Mouse (Mus musculus) embryo, embryonic 11 days (tissue): ENCODE measurements around the gene Cmah.

Experiments used
- DNase-seq: peaks from one replicate; pipeline ENCODE4 v3.0.0-alpha.2; 2015

Gene Cmah

DNA sequence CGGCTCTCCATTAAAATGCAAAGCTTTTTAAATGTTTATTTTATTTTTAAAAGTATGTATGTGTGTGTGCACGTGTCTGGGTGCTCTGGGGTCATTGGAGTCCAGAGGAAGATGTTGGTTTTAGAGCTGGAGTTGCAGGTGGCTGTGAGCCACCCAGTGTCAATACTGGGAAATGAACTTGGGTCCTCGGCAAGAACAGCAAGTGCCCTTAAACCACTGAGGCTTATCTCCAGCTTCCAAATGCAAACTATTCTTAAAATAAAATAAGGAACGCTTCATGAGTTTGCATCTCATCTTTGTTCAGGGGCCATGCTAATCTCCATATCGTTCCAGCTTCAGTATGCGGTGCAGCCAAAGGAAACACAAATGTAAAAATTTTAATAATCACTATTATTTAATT, 159.2 kb downstream of the Cmah start:
- no peak for DNase-seq

DNA sequence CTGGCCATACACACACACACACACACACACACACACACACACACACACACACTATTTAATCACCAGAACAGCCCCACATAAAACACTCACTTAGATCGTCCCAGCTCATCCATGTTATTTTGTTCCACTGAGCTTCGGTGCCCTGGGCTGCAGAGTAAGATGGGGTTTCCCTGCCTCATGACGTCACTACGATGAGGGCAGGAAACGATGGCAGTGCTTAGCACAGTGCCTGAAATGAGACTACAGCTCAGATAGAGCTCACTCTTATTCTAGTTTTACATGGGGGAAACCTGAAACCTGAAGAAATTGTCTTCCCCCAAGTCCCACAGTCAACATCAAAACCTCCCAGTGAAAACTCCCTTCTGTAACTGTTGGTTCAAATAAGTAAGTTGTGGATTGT, 159.9 kb downstream of the Cmah start:
- DNase-seq = no peak

DNA sequence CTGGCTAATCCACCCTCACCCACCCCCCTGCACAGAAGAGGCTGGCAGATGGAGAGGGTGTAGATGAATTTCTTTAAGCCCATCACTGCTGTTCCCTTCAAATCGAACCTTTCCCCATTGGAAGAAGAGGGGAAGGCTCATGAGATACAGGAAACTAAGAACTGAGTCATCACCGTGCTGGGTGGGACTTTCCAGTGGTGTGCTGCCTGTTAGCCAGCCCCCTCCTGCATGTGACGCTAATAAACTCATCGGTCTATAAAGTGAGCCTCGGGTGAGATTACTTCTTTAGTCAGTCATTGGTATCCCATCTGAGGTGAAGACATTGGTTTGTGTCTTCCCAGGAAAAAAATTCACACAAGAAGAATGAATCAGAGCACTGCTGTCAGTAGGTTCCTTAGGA, 160.3 kb downstream of the Cmah start:
- no peak for DNase-seq

DNA sequence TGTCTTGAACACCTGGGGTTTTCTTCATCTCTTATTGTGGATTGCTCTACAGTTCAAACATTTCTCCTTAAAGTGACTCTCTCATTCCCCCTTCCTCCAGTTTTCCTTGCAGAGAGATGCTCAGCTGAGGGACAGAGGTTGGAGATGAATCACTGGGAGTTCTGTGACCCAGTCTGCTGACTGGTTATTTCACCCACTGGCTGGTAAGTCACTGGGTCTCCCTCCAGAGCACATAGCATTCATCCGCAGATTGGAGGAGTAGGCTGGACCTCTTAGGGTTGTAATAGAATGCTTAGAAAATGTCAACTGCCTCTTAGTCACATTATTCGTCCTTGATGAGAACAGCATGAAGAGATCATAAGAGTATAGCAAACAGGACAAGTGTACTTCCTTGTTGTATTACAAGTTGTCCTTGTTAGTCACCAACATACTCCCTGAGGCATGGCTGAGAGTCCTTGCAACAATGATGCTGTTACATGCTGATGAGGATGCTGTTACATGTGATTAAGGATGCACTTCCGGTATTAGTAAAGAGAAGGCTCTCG, 161.4 kb downstream of the Cmah start:
- no peak for DNase-seq

DNA sequence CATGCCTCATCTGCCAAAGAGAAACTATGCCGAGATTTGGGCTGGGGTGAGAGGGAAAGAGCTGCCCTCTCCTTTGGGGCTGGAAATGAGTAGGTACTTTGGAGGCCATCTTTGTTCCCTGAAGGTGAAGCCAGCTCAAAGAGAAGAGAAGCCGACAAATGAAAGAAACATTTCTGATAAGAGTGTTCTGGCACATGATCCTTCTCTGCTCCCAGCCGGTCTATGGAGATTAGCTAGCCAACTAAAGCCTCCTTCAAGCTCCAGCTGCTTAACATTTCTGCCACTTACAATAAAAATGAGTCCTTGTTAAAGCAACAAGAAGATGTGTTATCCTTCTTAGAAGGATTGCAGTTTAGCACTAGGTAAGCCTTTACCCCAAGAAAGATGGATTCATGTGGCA, 162.3 kb downstream of the Cmah start:
- DNase-seq = no peak

DNA sequence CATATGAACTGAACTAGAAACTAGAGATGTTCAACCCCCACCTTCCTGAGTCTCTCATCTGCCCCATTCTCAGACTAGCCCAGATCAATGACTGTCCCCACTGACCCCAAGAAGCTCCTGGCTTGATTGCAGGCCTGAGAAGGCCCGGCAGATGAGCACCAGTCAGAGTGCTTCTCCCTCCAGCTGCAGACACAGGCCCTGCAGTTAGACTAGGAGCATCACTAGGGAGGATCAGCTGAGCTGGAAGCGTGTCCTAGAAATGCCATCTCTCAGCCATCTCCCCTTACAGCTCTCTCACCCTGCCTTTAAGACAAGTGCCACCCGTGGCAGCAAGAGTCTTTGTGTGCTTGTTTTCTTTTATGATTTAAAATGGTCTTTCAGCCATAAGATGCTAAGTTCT, 162.8 kb downstream of the Cmah start:
- no peak for DNase-seq

DNA sequence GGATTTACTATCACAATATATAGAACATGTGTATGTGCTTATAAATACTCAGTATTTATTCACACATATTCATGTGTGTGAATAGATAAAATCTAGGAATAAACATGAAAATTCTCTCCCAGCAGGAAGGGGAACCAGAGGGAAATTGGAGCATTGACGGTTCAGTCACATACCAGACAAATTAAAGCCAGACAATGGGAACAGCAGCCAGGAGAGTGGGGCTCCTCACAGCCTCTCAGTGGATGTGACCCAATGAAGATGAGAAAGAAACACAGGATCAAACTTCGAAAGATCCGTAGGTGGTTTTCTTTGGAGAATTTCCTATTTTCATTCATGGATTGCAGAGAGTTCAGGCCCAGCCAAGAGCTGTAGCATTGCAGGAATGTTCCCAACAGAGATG, 163.9 kb downstream of the Cmah start:
- no peak for DNase-seq

DNA sequence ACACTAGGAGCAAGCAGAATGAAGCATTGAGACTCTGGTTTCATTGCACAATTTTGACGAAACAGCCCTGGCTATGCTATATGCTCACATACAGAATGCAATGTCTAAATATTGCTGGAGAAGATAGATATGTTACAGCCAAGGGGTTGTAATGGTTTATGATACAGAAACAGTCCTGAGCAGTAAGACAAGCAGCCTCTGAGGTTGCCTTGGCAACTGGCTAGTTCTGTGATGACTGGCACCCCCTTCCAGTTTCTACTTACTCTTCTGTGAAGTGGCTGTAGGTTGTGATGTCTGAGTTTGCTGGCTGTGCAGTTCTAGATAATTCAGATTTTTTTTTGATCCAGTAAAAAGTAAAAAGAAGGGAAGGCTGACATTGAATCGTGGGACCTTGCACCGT, 166.6 kb downstream of the Cmah start:
- no peak for DNase-seq

DNA sequence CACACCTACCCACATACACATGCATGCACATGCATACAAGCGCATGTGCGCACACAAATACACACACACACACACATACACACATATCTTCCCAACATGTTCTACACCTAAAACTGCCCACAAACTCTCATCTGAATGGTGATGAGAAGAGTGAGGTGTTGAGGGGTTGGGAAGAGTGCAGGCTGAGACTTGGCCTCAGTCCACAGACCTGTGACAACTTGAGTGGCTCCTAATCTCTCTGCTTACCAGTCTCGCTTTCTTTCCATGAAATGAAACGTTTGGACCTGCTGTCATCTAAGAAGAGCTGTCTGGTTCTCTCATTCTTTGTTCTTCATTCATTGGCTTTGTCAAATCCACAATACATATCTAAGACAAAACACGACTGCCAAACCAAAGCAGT, 169.1 kb downstream of the Cmah start:
- no peak for DNase-seq

DNA sequence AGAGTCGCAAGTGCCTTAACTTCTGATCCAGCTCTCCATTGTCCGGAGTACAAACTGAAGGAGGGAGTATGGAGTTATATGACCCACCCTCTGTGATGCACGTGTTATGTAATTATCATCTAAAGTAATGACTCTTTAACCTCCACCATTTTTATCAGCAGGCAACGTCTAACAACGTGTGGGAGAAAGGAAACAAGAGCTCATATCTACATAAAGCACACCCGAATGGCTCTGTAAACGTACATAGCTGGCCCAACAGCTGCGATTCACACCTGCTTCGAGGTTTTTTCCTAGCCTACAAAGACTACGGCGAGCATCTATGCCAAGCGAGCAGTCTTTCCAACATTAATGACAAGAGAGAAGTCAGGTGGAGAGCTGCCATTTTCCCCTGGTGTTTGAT, 169.8 kb downstream of the Cmah start:
- no peak for DNase-seq

DNA sequence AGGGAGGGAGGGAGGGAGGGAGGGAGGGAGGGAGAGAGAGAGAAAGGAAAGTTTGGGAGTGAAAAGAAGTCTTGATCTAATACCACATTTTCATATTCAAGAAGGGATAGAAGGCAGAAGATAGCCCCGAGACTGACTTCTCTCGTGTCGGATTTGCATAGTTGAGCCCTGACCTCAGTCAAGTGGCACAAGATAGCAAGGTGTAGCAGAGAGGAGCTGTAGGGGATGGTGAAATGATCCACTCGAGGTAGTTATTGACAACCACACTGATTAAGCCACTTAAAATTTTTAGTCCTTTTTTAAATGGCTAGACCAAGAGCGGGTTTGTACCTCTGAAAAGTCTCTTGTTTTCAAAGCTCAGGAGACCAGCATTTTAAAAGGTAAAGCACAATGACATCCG, 171.1 kb downstream of the Cmah start:
- DNase-seq = no peak

DNA sequence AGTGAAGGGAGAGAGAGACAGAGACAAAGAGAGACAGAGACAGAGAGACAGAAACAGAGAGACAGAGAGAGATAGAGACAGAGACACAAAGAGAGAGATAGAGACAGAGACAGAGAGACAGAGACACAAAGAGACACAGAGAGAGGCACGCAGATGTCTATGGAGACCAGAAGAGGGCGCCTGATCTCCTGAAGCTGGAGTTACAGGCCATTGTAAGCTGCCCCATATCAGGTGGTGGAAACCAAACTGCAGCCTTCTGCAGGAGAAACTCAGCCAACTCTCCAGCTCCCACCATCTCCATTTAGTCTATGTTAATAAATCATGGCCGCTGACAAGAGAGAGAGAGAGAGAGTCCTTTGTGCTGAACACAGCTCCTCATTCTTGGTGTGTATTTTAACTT, 172.3 kb downstream of the Cmah start:
- DNase-seq = peak; percentile 60

DNA sequence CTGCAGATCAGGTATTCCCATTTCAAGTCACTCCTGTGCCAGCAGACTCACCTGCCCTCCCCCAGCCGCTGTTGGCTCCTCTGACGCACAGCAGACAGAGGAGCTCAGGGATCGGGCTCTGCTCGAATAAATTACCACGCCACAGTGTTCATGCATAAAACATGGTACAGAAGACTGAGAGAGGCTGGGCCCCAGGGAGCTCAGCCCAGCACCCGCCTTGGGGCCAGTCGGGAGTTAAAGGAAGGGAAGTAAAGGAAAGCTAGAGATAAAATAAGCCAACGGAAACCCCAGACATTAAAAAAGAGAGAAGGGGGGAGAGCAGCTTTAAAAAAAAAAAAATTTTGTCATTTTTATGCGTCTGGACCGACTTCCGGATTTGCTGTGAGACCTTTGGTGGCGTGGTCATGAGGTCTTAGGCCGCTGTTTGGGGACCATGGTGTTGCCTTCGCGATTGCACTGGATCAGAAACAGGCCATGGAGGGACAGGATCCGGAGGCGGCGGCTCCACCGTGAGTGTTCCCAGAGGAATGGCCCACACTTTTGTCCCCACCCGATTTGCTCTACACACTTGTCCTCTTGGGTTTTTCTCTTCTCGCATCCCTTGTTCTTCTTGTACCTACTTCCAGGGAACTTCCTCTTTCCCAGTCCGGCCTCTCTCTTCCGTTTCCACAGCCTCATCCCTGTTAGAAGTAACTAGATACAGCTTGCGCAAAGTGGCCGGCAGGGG, 174.1 kb downstream of the Cmah start:
- peak; percentile 25 for DNase-seq

DNA sequence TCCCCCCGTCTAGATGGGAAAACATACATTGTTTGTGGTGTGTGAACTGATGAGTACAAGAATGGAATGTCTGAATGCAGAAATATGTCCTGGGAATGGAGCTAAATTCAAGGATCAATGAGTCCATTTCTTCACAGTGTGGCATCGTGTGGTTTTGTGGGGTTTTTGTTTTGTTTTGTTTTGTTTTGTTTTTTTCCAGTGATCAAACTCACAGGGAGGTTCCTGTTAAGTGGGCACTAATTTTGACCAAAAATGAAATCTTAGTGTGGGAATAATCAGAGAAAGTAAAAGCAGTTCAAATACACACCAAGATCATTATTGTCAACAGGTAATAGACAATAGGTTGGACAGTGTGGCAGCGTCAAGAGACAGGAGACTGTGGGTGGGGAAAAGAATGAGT, 174.7 kb downstream of the Cmah start:
- no peak for DNase-seq

DNA sequence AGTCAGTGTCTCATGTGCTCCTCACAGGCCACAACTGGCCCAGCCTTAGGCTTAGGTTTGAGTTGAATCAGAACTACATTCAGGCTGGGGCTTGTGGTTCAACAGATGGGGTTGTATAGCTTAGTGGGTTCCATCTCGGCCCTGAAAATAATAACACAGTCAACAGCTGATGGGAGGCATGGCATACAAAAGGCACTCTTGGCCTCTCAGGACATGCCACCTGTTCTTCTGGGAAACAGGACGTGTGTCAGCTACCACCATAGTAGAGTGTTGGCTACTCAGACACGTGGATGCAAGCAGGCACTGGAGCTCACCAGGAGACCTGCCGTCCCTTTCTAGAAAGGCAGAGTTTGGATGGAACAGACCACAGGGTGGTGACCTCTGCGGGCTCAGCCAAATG, 178.6 kb downstream of the Cmah start:
- DNase-seq = no peak

DNA sequence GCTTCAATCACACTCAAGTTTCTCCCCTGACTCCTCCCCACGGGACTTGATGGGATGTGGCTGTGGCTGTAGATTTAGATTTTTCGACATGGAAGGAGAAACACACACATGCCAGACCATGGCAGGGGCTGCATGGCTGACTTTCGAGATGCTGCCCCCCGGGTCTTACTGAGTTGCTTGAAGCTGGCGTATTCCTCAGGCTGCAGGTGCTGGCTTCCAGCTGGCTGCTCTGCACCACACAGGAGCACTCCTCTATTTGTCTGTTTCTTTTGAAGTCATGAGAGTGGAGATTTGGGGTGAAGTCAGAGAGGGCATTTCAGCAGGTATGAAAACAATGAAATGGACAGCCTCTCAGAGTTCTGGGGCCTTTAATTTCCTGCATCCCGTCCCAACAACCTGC, 180.0 kb downstream of the Cmah start:
- no peak for DNase-seq

DNA sequence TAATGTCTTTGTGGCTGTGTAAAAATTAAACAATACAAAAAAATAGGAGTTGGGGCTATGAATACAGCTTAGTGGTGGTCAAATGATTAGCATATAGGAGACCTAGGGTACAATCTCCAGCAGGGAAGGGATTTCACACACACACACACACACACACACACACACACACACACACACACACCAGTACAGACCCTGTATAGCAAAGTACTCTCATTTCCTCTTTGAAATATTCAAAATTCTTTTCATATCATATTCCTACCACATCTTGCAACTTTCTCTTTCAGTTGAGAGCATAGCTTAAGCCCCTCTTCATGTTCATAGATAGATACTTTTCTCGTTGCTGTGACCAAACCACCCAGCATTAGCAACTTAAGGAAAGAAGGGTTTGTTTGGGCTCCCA, 181.7 kb downstream of the Cmah start:
- no peak for DNase-seq

DNA sequence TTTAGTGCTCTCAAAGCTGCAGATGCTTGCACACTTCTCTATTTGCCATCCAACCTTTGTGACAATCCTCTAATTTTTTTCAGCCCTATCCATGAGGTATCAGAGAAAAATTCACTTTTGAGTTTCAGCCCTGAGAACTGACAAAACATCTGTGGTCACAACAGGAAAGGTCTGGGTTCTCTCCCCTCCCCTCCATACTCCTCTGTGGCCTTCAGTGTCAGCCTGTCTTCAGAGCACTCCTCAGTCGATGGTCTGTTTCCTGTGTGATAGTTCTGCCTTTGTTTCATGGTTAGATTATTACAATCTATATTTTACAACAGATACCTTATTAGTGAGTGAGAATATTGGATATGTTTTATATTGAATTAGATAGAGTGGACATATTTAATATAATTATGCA, 184.2 kb downstream of the Cmah start:
- DNase-seq = no peak

DNA sequence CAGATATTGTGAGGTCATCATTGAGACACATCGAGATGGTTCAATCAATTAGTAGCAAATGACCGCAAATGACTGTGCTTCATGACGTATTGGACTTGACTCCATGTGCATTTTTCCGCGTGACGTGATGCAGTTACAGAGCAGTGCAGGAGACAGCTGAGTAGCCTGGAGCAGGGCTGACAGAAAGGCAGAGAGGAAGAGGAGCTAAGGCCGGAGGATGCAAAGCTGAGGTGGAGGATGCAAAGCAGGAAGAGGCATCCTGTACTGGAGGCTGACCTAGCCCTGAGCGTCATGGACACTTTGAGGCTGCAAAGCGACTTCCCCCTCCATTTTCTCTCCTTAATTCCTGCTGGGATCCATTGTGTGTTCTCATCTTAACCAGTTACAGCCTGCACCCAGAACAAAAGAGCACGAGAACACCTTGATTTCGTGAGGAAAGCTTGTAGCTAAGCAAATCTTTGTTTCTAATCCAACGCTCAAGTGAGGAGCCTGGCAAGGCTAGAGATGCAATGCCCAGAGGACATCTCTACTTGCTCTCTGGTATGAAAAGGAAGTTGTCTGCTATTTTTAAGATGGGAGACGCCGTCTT, 184.8 kb downstream of the Cmah start:
- DNase-seq = no peak

DNA sequence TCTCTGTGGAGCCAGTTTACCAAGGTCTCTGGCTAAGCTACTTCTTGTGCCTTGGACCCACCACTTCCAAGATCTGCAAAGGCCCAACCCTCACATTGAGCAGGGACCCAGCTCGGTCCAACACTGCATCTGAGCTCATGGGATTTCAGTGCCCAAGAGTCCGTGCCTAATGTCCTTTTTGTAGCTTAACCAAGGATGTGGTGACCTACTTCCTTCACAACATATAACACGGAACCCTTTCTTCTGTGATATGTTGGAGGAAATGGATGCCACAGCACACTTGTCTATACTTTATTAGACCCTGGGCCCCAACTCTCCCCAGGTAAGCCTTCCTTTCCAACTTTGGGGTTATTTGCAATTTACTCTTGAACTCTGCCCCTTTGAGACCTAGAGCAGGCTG, 186.5 kb downstream of the Cmah start:
- DNase-seq = no peak

DNA sequence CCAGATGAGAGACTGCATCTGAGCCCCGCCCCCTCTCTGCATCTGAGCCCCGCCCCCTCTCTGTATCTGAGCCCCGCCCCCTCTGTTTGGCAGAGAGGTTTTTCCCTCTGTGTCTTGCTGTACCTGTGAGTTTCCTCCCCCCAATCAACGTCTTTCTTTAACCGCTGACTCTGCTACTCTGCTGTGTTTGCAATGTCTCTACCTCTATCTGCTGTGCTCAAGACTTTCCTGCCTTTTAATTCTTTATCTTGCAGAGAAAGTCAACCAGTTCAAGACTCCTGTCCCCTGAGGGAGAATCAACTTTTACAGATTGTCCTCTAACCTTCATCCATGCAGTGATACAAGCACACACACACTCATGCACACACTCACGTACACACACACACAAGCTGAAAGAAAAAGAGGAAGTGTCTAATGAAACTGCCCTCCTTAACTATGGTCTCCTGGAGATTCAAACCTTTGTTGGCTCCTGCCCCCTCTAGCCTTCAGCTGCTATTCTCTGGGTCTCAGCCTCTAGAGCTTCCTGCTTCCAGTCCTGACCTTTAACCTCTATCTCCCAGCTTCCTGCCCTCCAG, 188.0 kb downstream of the Cmah start:
- DNase-seq = peak; percentile 27

DNA sequence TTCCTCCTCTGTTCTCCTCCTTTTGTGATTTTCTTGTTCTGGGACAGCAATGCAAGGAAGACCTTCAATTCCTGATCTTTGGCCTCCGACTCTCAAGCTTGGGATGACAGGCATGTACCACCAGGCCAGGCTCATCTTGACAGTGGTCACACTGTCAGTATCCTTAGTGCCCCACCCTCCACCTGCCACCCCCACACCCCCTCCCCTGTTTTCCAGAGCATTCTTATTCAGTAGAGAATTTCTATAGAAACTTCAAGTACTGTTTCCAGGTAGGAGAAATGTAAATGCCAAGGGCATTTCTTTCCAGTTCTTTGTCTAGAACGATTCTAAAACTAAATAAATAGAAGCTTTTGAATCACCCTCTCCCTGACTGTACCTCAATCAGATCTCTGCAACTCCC, 190.6 kb downstream of the Cmah start:
- no peak for DNase-seq

DNA sequence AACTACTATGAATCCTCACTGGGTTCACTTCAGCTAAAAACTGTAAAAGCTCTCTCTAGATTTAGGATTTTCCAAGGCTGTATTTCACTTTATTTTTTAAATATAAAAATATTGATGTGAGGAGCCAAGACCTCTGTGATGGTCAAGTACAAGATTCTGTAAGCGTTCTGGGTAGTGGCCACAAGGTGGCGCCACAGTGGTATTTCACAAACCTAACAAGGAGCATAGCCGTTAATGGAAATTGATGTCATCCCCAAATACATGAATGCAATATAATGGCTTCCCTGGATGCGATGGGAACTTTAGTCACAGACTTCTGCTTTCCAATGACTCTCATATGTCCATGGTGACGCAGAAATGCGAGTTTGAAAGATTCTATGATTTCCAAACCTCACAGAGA, 191.7 kb downstream of the Cmah start:
- DNase-seq = peak; percentile 61

DNA sequence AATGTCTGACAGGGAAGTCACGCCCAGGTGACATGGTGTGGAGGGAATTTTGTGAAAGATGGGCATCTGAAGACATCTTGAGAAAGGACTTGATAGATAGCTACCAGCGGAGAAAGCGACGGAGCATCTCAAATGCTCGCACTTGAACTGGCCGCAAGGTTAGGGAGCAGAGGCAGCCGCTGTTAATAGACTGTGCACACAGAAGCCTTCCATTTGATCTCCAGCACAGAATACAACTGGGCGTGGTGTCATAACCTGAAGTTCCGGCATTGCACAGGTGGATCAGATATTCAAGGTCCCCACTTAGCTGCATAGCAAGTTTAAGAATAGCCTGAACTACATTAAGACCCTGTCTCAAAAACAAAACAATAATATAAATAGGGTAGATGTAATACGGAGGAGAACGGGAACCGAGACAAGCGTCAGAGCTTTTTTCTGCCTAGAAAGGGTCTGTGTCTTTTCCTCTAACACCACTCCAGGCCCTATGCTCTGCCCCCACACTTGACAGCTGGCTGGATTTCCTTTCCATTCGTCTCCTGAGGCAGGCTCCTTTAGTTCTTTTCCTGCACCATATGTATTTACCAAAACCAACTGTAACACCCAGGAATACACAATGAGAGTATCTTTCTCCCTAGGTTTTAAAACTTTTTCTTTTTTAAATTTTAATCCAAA, 192.9 kb downstream of the Cmah start:
- DNase-seq = no peak
